Mouse (Mus musculus) ES-Bruce4 (cell line): ENCODE data around the gene Pde4d. TPM values are rescaled to one million over a fixed set of nuclear protein-coding genes. Genes with fewer than 3 reads are reported as not detected.

ENCODE experiments used
- H3K27ac ChIP-seq: 2 replicates; pipeline ENCODE4 v1.5.1; 2012; ENCODE audit warnings: low read length, inconsistent platforms; ENCODE audit not compliant: insufficient read depth
- H3K27me3 ChIP-seq: 2 replicates; pipeline ENCODE4 v1.6.1; 2012; ENCODE audit warnings: mild to moderate bottlenecking, low read length, inconsistent platforms; ENCODE audit not compliant: control insufficient read depth, poor library complexity, insufficient read depth, severe bottlenecking
- H3K36me3 ChIP-seq: 2 replicates; pipeline ENCODE4 v1.6.1; 2012; ENCODE audit warnings: inconsistent platforms, mild to moderate bottlenecking, low read length, moderate library complexity; ENCODE audit not compliant: control insufficient read depth, poor library complexity, insufficient read depth, severe bottlenecking
- H3K4me1 ChIP-seq: one replicate; pipeline ENCODE4 v1.8.1; 2011; ENCODE audit warnings: low read length; ENCODE audit not compliant: control insufficient read depth, insufficient read depth
- H3K4me3 ChIP-seq: 2 replicates; pipeline ENCODE4 v1.5.1; 2011; ENCODE audit warnings: low read depth, mild to moderate bottlenecking, low read length
- H3K9ac ChIP-seq: 2 replicates; pipeline ENCODE4 v1.6.1; 2012; ENCODE audit warnings: low read depth, mild to moderate bottlenecking, inconsistent platforms; ENCODE audit not compliant: poor library complexity, severe bottlenecking
- H3K9me3 ChIP-seq: replicated peaks from 2 replicates; pipeline ENCODE4 v1.6.1; 2012; ENCODE audit warnings: mild to moderate bottlenecking, low read length, inconsistent platforms; ENCODE audit not compliant: control insufficient read depth, poor library complexity, insufficient read depth, severe bottlenecking
- CTCF ChIP-seq: IDR thresholded peaks from one replicate; pipeline ENCODE4 v1.8.1; 2011; ENCODE audit warnings: low read depth, low read length
- EP300 ChIP-seq: IDR thresholded peaks from 2 replicates; pipeline ENCODE4 v1.6.1; 2011; ENCODE audit warnings: low read depth, low read length; ENCODE audit not compliant: insufficient read depth
- POLR2A ChIP-seq: IDR thresholded peaks from one replicate; pipeline ENCODE4 v1.8.1; 2011; ENCODE audit warnings: low read length; ENCODE audit not compliant: insufficient read depth
- polyA plus RNA-seq: library from polyadenylated mRNA; stranded (reverse); fragments of >200 nt; gene quantifications from 2 replicates; pipeline ENCODE4 v1.2.4, GENCODE M21; 2011; ENCODE audit warnings: low read depth; ENCODE audit not compliant: missing spikeins, insufficient read depth, insufficient read length

The Pde4d gene
- polyA plus RNA-seq, 1 experiment, result 5.0 TPM

DNA sequence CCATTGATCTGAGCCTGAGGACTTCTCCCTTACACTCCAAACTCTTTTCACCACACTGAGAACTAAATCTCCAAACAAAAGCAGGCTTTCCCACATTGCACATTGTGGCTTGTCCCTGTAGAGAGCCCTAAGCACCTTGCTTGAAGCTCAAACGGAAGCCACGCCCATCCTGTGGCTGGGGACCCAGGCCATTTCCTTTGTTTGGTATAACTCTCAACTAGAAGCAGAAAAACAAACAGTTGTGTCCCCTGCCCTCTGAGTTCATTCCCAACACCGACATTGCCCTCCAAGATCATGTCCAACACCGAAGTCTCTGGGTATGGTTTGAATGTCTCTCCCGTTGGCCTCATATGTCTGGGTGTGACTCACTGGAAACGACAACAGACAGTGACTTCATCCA is 759.7 kb downstream of the Pde4d start:
- Histone ChIP-seq H3K36me3 (no peaks in the 10 kb centered on the region), H3K27ac (no peak overlapping the region), H3K4me3 (no peak overlapping the region), H3K27me3 (no peaks in the 10 kb centered on the region), H3K4me1 (peaks cover 2% of the 10 kb centered on the region), H3K9me3 (no peaks in the 10 kb centered on the region), H3K9ac (no peak overlapping the region)
- TF ChIP-seq POLR2A, result no peak
- no peak for TF ChIP-seq CTCF
- TF ChIP-seq EP300, result no peak

- Histone ChIP-seq H3K4me3 (no peak overlapping the region), H3K9me3 (no peaks in the 10 kb centered on the region), H3K9ac (no peak overlapping the region), H3K36me3 (no peaks in the 10 kb centered on the region), H3K27me3 (no peaks in the 10 kb centered on the region; the same call in 1 of the 2 replicates), H3K27ac (no peak overlapping the region), H3K4me1 (peaks cover 2% of the 10 kb centered on the region)
- TF ChIP-seq CTCF (peak; percentile 83), EP300 (no peak), POLR2A (no peak)
Observed at GRCm38 (mm10) chr13:109210403-109210802, 760.7 kb downstream of the Pde4d start.

DNA sequence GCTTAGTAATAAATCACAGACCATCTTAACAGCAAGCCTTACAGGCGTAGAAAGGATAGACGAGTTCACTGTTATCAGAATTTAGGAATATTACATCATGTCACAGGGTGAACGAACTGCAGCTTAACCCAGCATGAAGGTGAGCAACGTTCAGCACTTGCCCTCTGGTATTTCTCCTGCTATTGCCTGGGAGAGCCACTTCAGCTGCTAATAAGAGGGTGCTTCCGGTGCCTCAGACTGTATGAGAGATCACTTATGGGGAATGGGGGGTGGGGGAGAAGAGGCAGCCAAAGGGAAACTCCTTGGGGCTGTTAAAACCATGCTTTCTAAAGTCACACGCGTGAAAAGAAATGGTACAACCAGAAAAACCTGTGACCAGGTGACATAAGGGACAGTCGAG is 761.7 kb downstream of the Pde4d start:
- Histone ChIP-seq H3K27me3 (no peaks in the 10 kb centered on the region; the same call in 1 of the 2 replicates), H3K9me3 (no peaks in the 10 kb centered on the region), H3K9ac (no peak overlapping the region), H3K4me1 (peaks cover 2% of the 10 kb centered on the region), H3K27ac (no peak overlapping the region), H3K36me3 (no peaks in the 10 kb centered on the region), H3K4me3 (no peak overlapping the region)
- TF ChIP-seq EP300, result no peak
- TF ChIP-seq POLR2A, result no peak
- no peak for TF ChIP-seq CTCF

- Histone ChIP-seq H3K4me1 (peaks cover 2% of the 10 kb centered on the region), H3K9ac (no peak overlapping the region), H3K27ac (no peak overlapping the region), H3K36me3 (no peaks in the 10 kb centered on the region), H3K9me3 (no peaks in the 10 kb centered on the region), H3K27me3 (no peaks in the 10 kb centered on the region; the same call in 1 of the 2 replicates), H3K4me3 (0 out of 2 replicates have a peak overlapping the region, but pooled peaks have one; percentile 4)
- TF ChIP-seq CTCF (no peak), EP300 (no peak), POLR2A (no peak)
Observed at GRCm38 (mm10) chr13:109211941-109212487, 762.3 kb downstream of the Pde4d start.

GRCm38 (mm10) chr13:109212788-109213473 is 763.2 kb downstream of the Pde4d start:
- no peaks in the 10 kb centered on the region for H3K9me3 ChIP-seq
- no peaks in the 10 kb centered on the region for H3K36me3 ChIP-seq
- no peak overlapping the region for H3K4me3 ChIP-seq
- no peak overlapping the region for H3K9ac ChIP-seq
- peaks cover 2% of the 10 kb centered on the region for H3K4me1 ChIP-seq
- TF ChIP-seq CTCF, result no peak
- no peak for TF ChIP-seq POLR2A
- TF ChIP-seq EP300, result no peak
- H3K27ac ChIP-seq, result no peak overlapping the region
- no peaks in the 10 kb centered on the region; the same call in 1 of the 2 replicates for H3K27me3 ChIP-seq

GRCm38 (mm10) chr13:109219019-109219725 is 769.4 kb downstream of the Pde4d start:
- TF ChIP-seq CTCF (no peak), POLR2A (no peak), EP300 (no peak)
- Histone ChIP-seq H3K9ac (no peak overlapping the region), H3K27me3 (no peaks in the 10 kb centered on the region; the same call in 1 of the 2 replicates), H3K4me3 (no peak overlapping the region), H3K4me1 (no peaks in the 10 kb centered on the region), H3K36me3 (no peaks in the 10 kb centered on the region), H3K27ac (no peak overlapping the region), H3K9me3 (no peaks in the 10 kb centered on the region)
